Mouse (Mus musculus) monocyte, adult 5-6 weeks (primary cell): Measurements from ENCODE around the gene Gtf3c2. TPM values are rescaled to one million over a fixed set of nuclear protein-coding genes. Genes with fewer than 3 reads are reported as not detected.

ENCODE experiments used
- total RNA-seq: library from RNA; stranded (forward); fragments of 200-1000, 200-491, 200-594 nt; gene quantifications from 3 replicates; pipeline ENCODE4 v1.2.3, GENCODE M21; 2017

Gene Gtf3c2
- total RNA-seq, 1 experiment from 2014 or later = 42.4 TPM

Other genes starting within 250 kb of the Gtf3c2 start
- not detected in 3 replicates for gene Cgref1, start 234.6 kb downstream of the Gtf3c2 start, total RNA-seq
- gene Preb, start 219.8 kb downstream of the Gtf3c2 start, total RNA-seq = 117 to 146 TPM (median 144 TPM) in 3 replicates
- gene Tcf23, start 211.5 kb downstream of the Gtf3c2 start, total RNA-seq = 0.10 TPM in 1 of 3 replicates, not detected in the others
- gene Atraid, start 131.8 kb downstream of the Gtf3c2 start, total RNA-seq = 44.7 to 61.4 TPM (median 49.9 TPM) in 3 replicates
- 0.38 to 3.7 TPM (median 3.0 TPM) in 3 replicates for gene Slc5a6, start 131.2 kb downstream of the Gtf3c2 start, total RNA-seq
- 4.8 to 18.4 TPM (median 9.6 TPM) in 3 replicates for gene Cad, start 125.4 kb downstream of the Gtf3c2 start, total RNA-seq
- gene Dnajc5g, start 73.9 kb downstream of the Gtf3c2 start, total RNA-seq = not detected in 3 replicates
- gene Slc30a3, start 71.9 kb downstream of the Gtf3c2 start, total RNA-seq = not detected in 3 replicates
- not detected in 3 replicates for gene Trim54, start 63.4 kb downstream of the Gtf3c2 start, total RNA-seq
- gene Ucn, start 41.3 kb downstream of the Gtf3c2 start, total RNA-seq = not detected in 3 replicates
- 22.5 to 37.8 TPM (median 35.8 TPM) in 3 replicates for gene Mpv17, start 25.9 kb downstream of the Gtf3c2 start, total RNA-seq
- 1.4 to 2.5 TPM (median 2.2 TPM) in 3 replicates for gene Gm29609, start 233 bp downstream of the Gtf3c2 start, total RNA-seq
- gene Snx17, start 13.1 kb upstream of the Gtf3c2 start, total RNA-seq = 59.3 to 91.8 TPM (median 80.9 TPM) in 3 replicates
- 12.1 to 24.5 TPM (median 22.7 TPM) in 3 replicates for gene Eif2b4, start 13.3 kb upstream of the Gtf3c2 start, total RNA-seq
- 13.8 to 18.5 TPM (median 16.0 TPM) in 3 replicates for gene Zfp513, start 22.2 kb upstream of the Gtf3c2 start, total RNA-seq
- 124 to 184 TPM (median 154 TPM) in 3 replicates for gene Ppm1g, start 40.5 kb upstream of the Gtf3c2 start, total RNA-seq
- gene Nrbp1, start 60.7 kb upstream of the Gtf3c2 start, total RNA-seq = 322 to 390 TPM (median 323 TPM) in 3 replicates
- not detected in 3 replicates for gene Gm9970, start 61.1 kb upstream of the Gtf3c2 start, total RNA-seq
- 2.5 to 14.9 TPM (median 12.9 TPM) in 3 replicates for gene Krtcap3, start 71.5 kb upstream of the Gtf3c2 start, total RNA-seq
- 18.6 to 39.4 TPM (median 21.2 TPM) in 3 replicates for gene Ift172, start 111.0 kb upstream of the Gtf3c2 start, total RNA-seq
- 2.0 to 10.6 TPM (median 2.2 TPM) in 3 replicates for gene Fndc4, start 115.9 kb upstream of the Gtf3c2 start, total RNA-seq
- not detected in 3 replicates for gene Gckr, start 117.3 kb upstream of the Gtf3c2 start, total RNA-seq